Mouse (Mus musculus) lung, postnatal 0 days (tissue): ENCODE measurements around the gene Hcn2. TPM values are rescaled to one million over a fixed set of nuclear protein-coding genes. Genes with fewer than 3 reads are reported as not detected.
A peak's percentile ranks its signal among the peaks of the same experiment; 100 is the strongest.

Experiments
- ATAC-seq: fragments of 200-750 bp; cut with Nextera tagmentation; 2 replicates; pipeline ENCODE4 v1.8.0; 2017; ENCODE audit warnings: moderate library complexity
- DNase-seq: peaks from one replicate; pipeline ENCODE4 v3.0.0-alpha.2; 2016; ENCODE audit warnings: low spot score
- H3K27ac ChIP-seq: fragments of 300-500 bp; sonication (generic); 2 replicates; pipeline ENCODE4 v1.5.1; 2014; ENCODE audit warnings: antibody characterized with exemption, mild to moderate bottlenecking, low read length, mixed read lengths
- H3K27me3 ChIP-seq: fragments of 300-500 bp; sonication (generic); replicated peaks from 2 replicates; pipeline ENCODE4 v1.6.1; 2014; ENCODE audit warnings: low read length, mixed read lengths; ENCODE audit not compliant: insufficient read depth
- H3K36me3 ChIP-seq: fragments of 300-500 bp; sonication (generic); 2 replicates; pipeline ENCODE4 v1.6.1; 2014; ENCODE audit warnings: low read length, mixed read lengths; ENCODE audit not compliant: insufficient read depth
- H3K4me1 ChIP-seq: fragments of 300-500 bp; sonication (generic); 2 replicates; pipeline ENCODE4 v1.6.1; 2014; ENCODE audit warnings: antibody characterized with exemption, low read depth, low read length, mixed read lengths; ENCODE audit not compliant: insufficient read depth
- H3K4me2 ChIP-seq: fragments of 300-500 bp; sonication (generic); replicated peaks from 2 replicates; pipeline ENCODE4 v1.6.1; 2014; ENCODE audit warnings: low read depth, mild to moderate bottlenecking, low read length, moderate library complexity, mixed read lengths
- H3K4me3 ChIP-seq: fragments of 300-500 bp; sonication (generic); 2 replicates; pipeline ENCODE4 v1.5.1; 2014; ENCODE audit warnings: low read depth, low read length
- H3K9ac ChIP-seq: fragments of 300-500 bp; sonication (generic); replicated peaks from 2 replicates; pipeline ENCODE4 v1.6.1; 2014; ENCODE audit warnings: low read depth, mild to moderate bottlenecking
- H3K9me3 ChIP-seq: fragments of 300-500 bp; sonication (generic); 2 replicates; pipeline ENCODE4 v1.6.1; 2016; ENCODE audit warnings: low read length, mixed read lengths
- CTCF ChIP-seq: IDR thresholded peaks from 2 replicates; pipeline ENCODE4 v1.5.1; 2016; ENCODE audit warnings: antibody characterized with exemption, mild to moderate bottlenecking
- EP300 ChIP-seq: IDR thresholded peaks from 2 replicates; pipeline ENCODE4 v1.6.1; 2016; ENCODE audit warnings: antibody characterized with exemption, mild to moderate bottlenecking, control low read depth
- WGBS: fragments of 180-500 bp; shearing (Covaris S2); extraction: QIAGEN DNeasy Blood & Tissue Kit; methylation state at CpG from one replicate; pipeline ENCODE4 v1.1.7; 2014; 5-methylcytosine and 5-hydroxymethylcytosine counted together
- polyA plus RNA-seq: library from polyadenylated mRNA; unstranded; fragments of >200 nt; fragmentation: Nextera tagmentation; extraction: Ambion mirVana; gene quantifications from 2 replicates; pipeline ENCODE4 v1.2.1, GENCODE M21; 2015

The Hcn2 gene
- polyA plus RNA-seq, 1 experiment from 2014 or later, result 0.12 TPM

DNA sequence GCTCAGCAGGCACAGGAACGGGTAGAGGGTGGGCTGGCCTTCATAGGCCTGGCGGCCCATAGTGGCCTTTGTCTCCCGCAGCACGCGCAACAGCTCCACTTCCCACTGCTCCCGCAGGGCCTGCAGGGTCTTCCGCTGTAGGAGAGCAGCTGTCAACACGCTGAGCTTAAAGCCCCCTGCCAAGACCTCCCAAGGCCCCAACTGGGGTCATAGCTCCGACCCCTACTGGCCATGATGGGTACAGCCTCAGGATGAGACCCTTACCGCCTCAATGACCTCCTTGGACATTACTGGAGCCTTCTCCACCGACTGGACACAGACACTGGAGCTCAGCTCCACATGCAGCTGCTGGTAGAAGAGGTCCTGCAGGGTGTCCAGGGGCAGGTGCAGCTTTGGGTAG lies 24.4 kb downstream of the Hcn2 start:
- Histone ChIP-seq H3K9me3 (peaks cover 11% of the 10 kb centered on the region), H3K36me3 (peaks cover 56% of the 10 kb centered on the region; the same call in 1 of the 2 replicates)
- WGBS, result 79% methylated on average over 11 of the region's 11 CpGs

DNA sequence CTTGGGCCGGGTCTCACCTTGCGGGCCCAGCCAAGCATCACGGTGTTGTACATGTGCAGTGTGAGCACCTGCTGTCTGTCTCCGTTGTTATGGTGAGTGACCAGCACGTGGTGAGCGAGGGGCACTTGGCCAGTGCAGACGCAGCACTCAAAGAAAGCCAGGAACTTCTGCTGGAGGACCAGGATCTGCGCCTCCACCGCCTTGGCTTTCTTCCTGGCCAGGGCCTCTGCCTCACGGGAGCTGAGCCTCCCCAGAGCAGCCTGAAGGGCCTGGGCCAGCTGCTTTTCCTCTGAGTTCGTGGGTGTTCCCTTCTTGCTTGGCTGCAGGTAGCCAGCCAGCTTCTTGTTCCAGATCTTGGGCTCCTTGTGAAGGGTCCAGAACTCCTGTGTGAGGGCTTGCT lies 26.7 kb downstream of the Hcn2 start:
- WGBS, result 90% methylated on average over 11 of the region's 11 CpGs
- DNase-seq (no peak), ATAC-seq (no peak)
- Histone ChIP-seq H3K36me3 (peaks cover 38% of the 10 kb centered on the region; the same call in 1 of the 2 replicates), H3K4me3 (no peak overlapping the region), H3K27ac (no peak overlapping the region), H3K9me3 (peaks cover 11% of the 10 kb centered on the region), H3K4me2 (no peak overlapping the region), H3K4me1 (no peaks in the 10 kb centered on the region; the same call in 1 of the 2 replicates), H3K27me3 (no peaks in the 10 kb centered on the region), H3K9ac (no peak overlapping the region)
- TF ChIP-seq CTCF (no peak), EP300 (no peak)

More for the DNA sequence above, 24.4 kb downstream of the Hcn2 start:
- Histone ChIP-seq H3K4me2 (no peak overlapping the region), H3K9ac (no peak overlapping the region), H3K27ac (no peak overlapping the region), H3K4me1 (no peaks in the 10 kb centered on the region), H3K27me3 (no peaks in the 10 kb centered on the region), H3K4me3 (no peak overlapping the region)
- TF ChIP-seq CTCF, result 0 out of 2 replicates have a peak, but pooled peaks have one; percentile 13
- no peak for TF ChIP-seq EP300
- ATAC-seq, result no peak
- no peak for DNase-seq

DNA sequence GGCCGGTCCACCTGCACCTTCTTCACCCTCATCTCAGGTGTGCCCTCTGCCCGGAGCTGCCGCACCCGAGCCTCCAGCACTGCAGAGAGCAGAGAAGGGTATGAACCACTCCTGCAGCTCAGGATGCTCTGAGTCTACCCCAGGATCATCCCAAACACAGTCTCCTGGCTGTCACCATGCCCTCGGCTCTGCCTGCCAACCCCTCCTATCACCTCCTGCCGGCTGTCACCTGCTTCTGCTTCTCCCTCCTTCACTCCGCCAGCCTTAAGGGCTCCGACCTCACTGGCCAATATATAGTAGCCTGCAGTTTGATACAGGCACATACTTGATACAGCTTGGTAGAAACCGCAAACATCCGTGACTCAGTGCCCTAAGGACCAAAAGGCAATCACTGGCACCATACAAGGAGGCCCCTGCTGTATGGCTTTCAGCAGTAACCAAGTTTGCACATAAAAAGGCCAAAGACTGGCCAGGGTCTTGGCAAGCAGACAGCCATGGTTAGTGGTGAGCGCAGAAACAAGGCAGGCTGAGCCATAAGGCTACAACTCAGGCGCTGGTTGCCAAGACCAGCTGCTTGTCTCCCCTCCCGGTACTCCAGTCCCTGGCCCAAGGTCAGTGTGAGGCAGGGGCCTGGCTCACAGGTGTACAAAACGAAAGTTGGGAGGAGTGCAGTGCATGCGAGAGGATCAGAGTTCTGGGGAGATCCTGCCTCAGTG lies 27.4 kb downstream of the Hcn2 start:
- 92% methylated on average over 15 of the region's 15 CpGs for WGBS
- no peak overlapping the region for H3K4me3 ChIP-seq
- H3K9me3 ChIP-seq, result peaks cover 9% of the 10 kb centered on the region
- no peak for TF ChIP-seq EP300
- TF ChIP-seq CTCF, result no peak
- no peak overlapping the region for H3K4me2 ChIP-seq
- H3K36me3 ChIP-seq, result peaks cover 34% of the 10 kb centered on the region; the same call in 1 of the 2 replicates
- DNase-seq (no peak), ATAC-seq (no peak)
- H3K27me3 ChIP-seq, result no peaks in the 10 kb centered on the region
- no peak overlapping the region for H3K27ac ChIP-seq
- H3K9ac ChIP-seq, result no peak overlapping the region
- no peaks in the 10 kb centered on the region; the same call in 1 of the 2 replicates for H3K4me1 ChIP-seq

DNA sequence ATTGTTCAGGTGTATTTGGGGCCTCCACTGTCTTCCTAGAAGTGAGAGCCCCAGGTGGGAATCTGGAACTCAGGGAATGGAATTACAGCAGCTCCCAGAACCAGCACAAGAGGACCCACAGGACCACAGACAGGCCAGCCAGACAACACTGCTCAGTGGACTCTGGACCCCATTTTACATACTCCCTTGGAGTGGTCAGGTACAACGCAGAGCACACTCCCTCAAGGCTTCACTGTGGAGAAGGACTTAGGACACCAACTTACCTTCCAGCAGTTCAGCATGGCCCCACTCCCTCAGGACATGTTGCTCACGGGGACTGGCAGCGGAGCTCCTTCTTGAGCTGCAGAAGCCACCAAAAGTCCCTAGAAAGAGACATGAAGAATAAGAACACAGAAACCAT lies 29.0 kb downstream of the Hcn2 start:
- no peak for ATAC-seq
- Histone ChIP-seq H3K4me2 (no peak overlapping the region), H3K9ac (no peak overlapping the region), H3K27ac (no peak overlapping the region), H3K36me3 (peaks cover 18% of the 10 kb centered on the region; the same call in 1 of the 2 replicates), H3K4me1 (no peaks in the 10 kb centered on the region; the same call in 1 of the 2 replicates), H3K27me3 (no peaks in the 10 kb centered on the region), H3K4me3 (no peak overlapping the region), H3K9me3 (no peaks in the 10 kb centered on the region)
- WGBS, result 89% methylated on average over 3 of the region's 3 CpGs
- TF ChIP-seq EP300 (no peak), CTCF (no peak)
- no peak for DNase-seq

DNA sequence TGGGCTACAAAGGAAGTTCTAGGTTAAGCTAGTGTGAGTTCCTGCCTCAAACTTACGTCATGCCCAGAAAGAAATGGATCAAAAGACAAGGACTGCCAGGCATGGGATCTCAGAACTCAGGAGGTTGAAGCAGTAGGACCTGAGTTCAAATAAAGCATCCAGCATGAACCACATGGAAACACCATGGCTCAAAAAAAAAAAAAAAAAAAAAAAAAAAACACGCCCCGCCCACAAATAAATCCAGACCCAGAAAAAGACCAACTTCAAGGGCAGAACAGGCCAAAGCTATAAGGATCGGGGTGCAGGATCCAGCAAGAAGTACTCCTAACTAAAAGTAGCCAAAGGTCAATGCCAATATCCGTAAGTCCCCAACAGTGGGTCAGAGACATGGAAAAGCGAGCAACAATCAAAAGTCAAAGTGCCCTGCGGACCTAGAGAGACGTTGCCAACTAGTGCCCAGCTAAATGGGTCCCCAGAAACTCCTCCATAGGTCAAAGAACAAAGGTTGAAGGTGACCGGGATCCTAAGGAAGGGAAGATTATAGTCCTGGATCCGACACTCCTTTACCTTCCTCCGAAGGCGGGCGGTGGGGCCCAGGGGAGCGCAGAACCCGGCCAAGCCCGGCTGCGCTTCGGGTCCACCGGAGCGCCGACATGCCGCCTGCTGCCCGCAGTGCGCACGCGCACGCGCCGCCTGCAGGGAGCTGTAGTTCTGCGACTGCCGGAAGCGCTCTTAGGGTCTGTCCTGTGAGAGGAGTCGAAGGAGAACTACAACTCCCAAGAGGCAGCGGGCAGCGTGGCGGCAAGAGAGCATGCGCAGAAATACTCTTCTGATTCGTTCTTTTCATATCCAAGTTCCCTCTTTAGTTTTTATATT lies 29.7 kb downstream of the Hcn2 start, which contains the start of gene Polrmt:
TSS of gene Polrmt (minus strand) at position 684 of the 876 bp plus-strand sequence.
- peak; percentile 99 for ATAC-seq
- Histone ChIP-seq H3K27ac (no peak within 1 kb of the TSS), H3K36me3 (peaks cover 12% of the 10 kb centered on the region; the same call in 1 of the 2 replicates), H3K9me3 (no peaks in the 10 kb centered on the region), H3K4me2 (peak within 1 kb of the TSS; percentile 74), H3K4me1 (no peaks in the 10 kb centered on the region; the same call in 1 of the 2 replicates), H3K9ac (peak within 1 kb of the TSS; percentile 39), H3K27me3 (no peaks in the 10 kb centered on the region), H3K4me3 (peak within 1 kb of the TSS; percentile 53)
- 2% methylated on average over 35 of the region's 38 CpGs for WGBS
- DNase-seq, result peak; percentile 99
- TF ChIP-seq CTCF (peak; percentile 65), EP300 (no peak)

DNA sequence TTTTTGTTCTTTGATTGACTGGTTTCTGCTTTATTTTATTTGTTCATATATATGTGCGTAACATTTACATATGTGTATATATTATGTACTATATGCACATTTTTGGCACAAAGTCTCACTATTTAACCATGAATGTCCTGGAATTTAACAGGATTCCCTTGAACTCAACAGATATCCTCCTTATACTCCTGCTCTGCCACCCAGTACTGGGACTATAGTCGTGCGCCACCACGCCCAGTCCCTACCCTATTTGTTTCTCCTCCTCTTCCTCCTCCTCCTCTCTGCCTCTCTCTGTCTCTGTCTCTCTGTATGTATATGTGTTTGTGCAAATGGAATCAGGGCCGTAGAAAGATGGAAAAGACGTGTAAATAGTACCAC lies 30.3 kb downstream of the Hcn2 start:
- TF ChIP-seq CTCF (no peak), EP300 (no peak)
- H3K9me3 ChIP-seq, result no peaks in the 10 kb centered on the region
- 18% methylated on average over 6 of the region's 6 CpGs for WGBS
- H3K36me3 ChIP-seq, result 0 out of 2 replicates have a peak, but pooled peaks cover 5% of the 10 kb centered on the region
- peak; percentile 27 for ATAC-seq
- H3K27me3 ChIP-seq, result no peaks in the 10 kb centered on the region
- no peak overlapping the region for H3K27ac ChIP-seq
- H3K4me3 ChIP-seq, result no peak overlapping the region
- H3K9ac ChIP-seq, result no peak overlapping the region
- no peak for DNase-seq
- peak overlapping the region; percentile 43; the same call in 1 of the 2 replicates for H3K4me2 ChIP-seq
- H3K4me1 ChIP-seq, result no peaks in the 10 kb centered on the region; the same call in 1 of the 2 replicates
